Mouse (Mus musculus) monocyte, adult 2 months (primary cell): Measurements from ENCODE around the gene Ciz1.
A peak's percentile ranks its signal among the peaks of the same experiment; 100 is the strongest.

Experiments
- DNase-seq, 2 experiments: peaks; one replicate each; pipeline ENCODE4 v3.0.0; 2022; ENCODE audit warnings: low spot score in 2 of 2, low read depth in 1 of 2

Ciz1 gene

GRCm38 (mm10) chr2:32352151-32353006 is at the start of gene Ciz1:
Ciz1 (plus strand) TSS chr2:32352327.
- no peak for DNase-seq

- DNase-seq: no peak
These were observed 49.2 kb upstream of the Ciz1 start for GRCm38 (mm10) chr2:32302952-32303351.

GRCm38 (mm10) chr2:32304145-32304832 is 47.8 kb upstream of the Ciz1 start:
- no peak for DNase-seq

GRCm38 (mm10) chr2:32305668-32306067 is 46.5 kb upstream of the Ciz1 start:
- no peak for DNase-seq

GRCm38 (mm10) chr2:32306176-32306575 is 46.0 kb upstream of the Ciz1 start:
- no peak for DNase-seq

GRCm38 (mm10) chr2:32307247-32307798 is 44.8 kb upstream of the Ciz1 start:
- no peak for DNase-seq

- DNase-seq: peak in 1 of 2 experiments; percentile 37
These were observed 44.0 kb upstream of the Ciz1 start for GRCm38 (mm10) chr2:32307941-32308760.

- no peak for DNase-seq
These were observed 43.1 kb upstream of the Ciz1 start for GRCm38 (mm10) chr2:32308870-32309568.

GRCm38 (mm10) chr2:32310096-32310845 is 41.9 kb upstream of the Ciz1 start:
- DNase-seq: no peak

GRCm38 (mm10) chr2:32311443-32312317 is 40.4 kb upstream of the Ciz1 start:
- DNase-seq: no peak

GRCm38 (mm10) chr2:32312318-32312964 is 39.7 kb upstream of the Ciz1 start:
- peak in 1 of 2 experiments; percentile 54 for DNase-seq

- DNase-seq: no peak
These were observed 37.3 kb upstream of the Ciz1 start for GRCm38 (mm10) chr2:32314831-32315230.

GRCm38 (mm10) chr2:32315751-32316150 is 36.4 kb upstream of the Ciz1 start:
- DNase-seq: no peak

- DNase-seq: no peak
These were observed 35.1 kb upstream of the Ciz1 start for GRCm38 (mm10) chr2:32316887-32317656.

- no peak for DNase-seq
These were observed 34.2 kb upstream of the Ciz1 start for GRCm38 (mm10) chr2:32317791-32318417.

GRCm38 (mm10) chr2:32318709-32319585 is 33.2 kb upstream of the Ciz1 start:
- DNase-seq: no peak
